Mouse (Mus musculus) kidney, postnatal 0 days (tissue): ENCODE data around the gene Cep295nl. TPM values are rescaled to one million over a fixed set of nuclear protein-coding genes. Genes with fewer than 3 reads are reported as not detected.

Experiments used
- ATAC-seq: fragments of 200-750 bp; cut with Nextera tagmentation; replicated peaks from 2 replicates; pipeline ENCODE4 v1.8.0; 2017; ENCODE audit warnings: low read depth, moderate number of reproducible peaks, moderate TSS enrichment, moderate library complexity; ENCODE audit not compliant: low FRiP score
- DNase-seq: peaks from one replicate; pipeline ENCODE4 v3.0.0-alpha.2; 2016; ENCODE audit warnings: low spot score
- H3K27ac ChIP-seq: fragments of 300-500 bp; sonication (generic); 2 replicates; pipeline ENCODE4 v1.5.1; 2014; ENCODE audit warnings: mild to moderate bottlenecking
- H3K27me3 ChIP-seq: fragments of 300-500 bp; sonication (generic); 2 replicates; pipeline ENCODE4 v1.6.1; 2014; ENCODE audit warnings: low read length, mixed read lengths; ENCODE audit not compliant: insufficient read depth
- H3K36me3 ChIP-seq: fragments of 300-500 bp; sonication (generic); 2 replicates; pipeline ENCODE4 v1.6.1; 2014; ENCODE audit warnings: low read length, mixed read lengths; ENCODE audit not compliant: insufficient read depth
- H3K4me1 ChIP-seq: fragments of 300-500 bp; sonication (generic); replicated peaks from 2 replicates; pipeline ENCODE4 v1.6.1; 2014; ENCODE audit warnings: antibody characterized with exemption, low read length, mixed read lengths; ENCODE audit not compliant: insufficient read depth
- H3K4me2 ChIP-seq: fragments of 300-500 bp; sonication (generic); 2 replicates; pipeline ENCODE4 v1.6.1; 2014; ENCODE audit warnings: mild to moderate bottlenecking, low read length, moderate library complexity, mixed read lengths
- H3K4me3 ChIP-seq: fragments of 300-500 bp; sonication (generic); replicated peaks from 2 replicates; pipeline ENCODE4 v1.5.1; 2014; ENCODE audit warnings: low read depth, low read length
- H3K9ac ChIP-seq: fragments of 300-500 bp; sonication (generic); 2 replicates; pipeline ENCODE4 v1.6.1; 2014; ENCODE audit warnings: low read depth, low read length
- H3K9me3 ChIP-seq: fragments of 300-500 bp; sonication (generic); replicated peaks from 2 replicates; pipeline ENCODE4 v1.6.1; 2016; ENCODE audit warnings: low read length, inconsistent platforms, mixed read lengths
- CTCF ChIP-seq: IDR thresholded peaks from 2 replicates; pipeline ENCODE4 v1.5.1; 2016; ENCODE audit warnings: antibody characterized with exemption, low read depth, mild to moderate bottlenecking, moderate library complexity
- WGBS: fragments of 180-500 bp; shearing (Covaris S2); extraction: QIAGEN DNeasy Blood & Tissue Kit; methylation state at CpG from one replicate; pipeline ENCODE4 v1.1.7; 2014; 5-methylcytosine and 5-hydroxymethylcytosine counted together
- polyA plus RNA-seq: library from polyadenylated mRNA; unstranded; fragments of >200 nt; fragmentation: Nextera tagmentation; extraction: Ambion mirVana; gene quantifications from 2 replicates; pipeline ENCODE4 v1.2.1, GENCODE M21; 2015

Gene Cep295nl
- polyA plus RNA-seq, 1 experiment from 2014 or later: 0.46 TPM

DNA sequence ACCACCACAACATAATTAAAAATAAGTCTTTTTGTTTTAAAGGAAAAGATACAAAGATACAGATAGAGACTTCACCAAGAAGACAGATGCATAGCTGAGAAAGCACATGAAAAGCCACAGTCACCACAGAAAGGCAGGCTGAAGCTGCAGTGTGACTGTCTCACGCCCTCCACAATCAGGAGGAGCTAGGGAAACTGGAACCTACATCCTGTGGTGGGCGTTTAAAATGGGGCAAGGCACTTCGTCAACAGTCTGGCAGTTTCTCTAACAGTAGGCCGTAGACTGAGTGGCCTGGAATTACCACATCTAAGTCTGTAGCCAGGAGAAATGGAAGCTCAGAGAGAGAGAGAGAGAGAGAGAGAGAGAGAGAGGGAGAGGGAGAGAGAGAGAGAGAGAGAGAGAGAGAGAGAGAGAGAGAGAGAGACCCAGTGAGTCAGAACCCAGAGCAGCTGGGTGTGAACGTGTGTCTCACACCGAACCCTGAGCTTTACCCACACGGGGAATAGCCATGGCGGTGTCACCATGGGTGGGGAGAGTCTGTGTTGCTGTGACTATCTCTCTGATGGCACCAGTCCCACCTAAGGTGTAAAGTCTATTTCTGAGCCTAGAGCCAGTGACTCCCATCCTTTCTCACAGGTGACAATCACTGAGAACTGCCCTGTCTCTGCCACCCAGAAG lies 4.7 kb downstream of the Cep295nl start:
- no peaks in the 10 kb centered on the region for H3K27me3 ChIP-seq
- H3K9ac ChIP-seq: no peak overlapping the region
- H3K36me3 ChIP-seq: peaks cover 5% of the 10 kb centered on the region; the same call in 1 of the 2 replicates
- H3K4me3 ChIP-seq: no peak overlapping the region
- 51% methylated on average over 8 of the region's 8 CpGs for WGBS
- no peak overlapping the region for H3K27ac ChIP-seq
- TF ChIP-seq CTCF: no peak
- no peak for ATAC-seq
- H3K9me3 ChIP-seq: no peaks in the 10 kb centered on the region
- H3K4me2 ChIP-seq: no peak overlapping the region
- H3K4me1 ChIP-seq: peaks cover 12% of the 10 kb centered on the region
- no peak for DNase-seq

DNA sequence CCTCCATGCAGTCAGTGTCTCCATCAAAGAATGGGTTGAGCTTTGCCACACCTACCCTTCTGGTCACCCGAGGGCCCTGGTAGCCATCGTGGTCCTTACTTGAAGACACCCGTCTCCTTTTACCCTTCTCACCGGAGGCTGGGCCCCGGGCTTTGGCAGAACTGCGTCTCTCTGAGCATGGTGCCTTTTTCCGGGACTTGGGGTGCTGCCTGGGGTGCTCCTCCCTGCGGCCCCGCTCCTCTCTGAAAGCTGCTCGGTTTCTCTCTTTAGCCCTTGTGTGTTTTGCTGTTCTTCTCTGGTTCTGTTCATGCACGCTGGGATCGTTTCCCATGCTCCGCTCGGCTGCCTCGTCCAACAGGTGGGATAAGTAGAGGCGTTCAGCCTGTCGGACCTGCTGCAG lies 8.9 kb downstream of the Cep295nl start:
- 63% methylated on average over 17 of the region's 17 CpGs for WGBS
- Histone ChIP-seq H3K4me3 (no peak overlapping the region), H3K9ac (no peak overlapping the region), H3K4me1 (0 out of 2 replicates have a peak, but pooled peaks cover 2% of the 10 kb centered on the region), H3K27ac (no peak overlapping the region), H3K4me2 (no peak overlapping the region), H3K36me3 (peaks cover 5% of the 10 kb centered on the region; the same call in 1 of the 2 replicates), H3K27me3 (no peaks in the 10 kb centered on the region), H3K9me3 (no peaks in the 10 kb centered on the region)
- no peak for ATAC-seq
- no peak for TF ChIP-seq CTCF
- DNase-seq: no peak

DNA sequence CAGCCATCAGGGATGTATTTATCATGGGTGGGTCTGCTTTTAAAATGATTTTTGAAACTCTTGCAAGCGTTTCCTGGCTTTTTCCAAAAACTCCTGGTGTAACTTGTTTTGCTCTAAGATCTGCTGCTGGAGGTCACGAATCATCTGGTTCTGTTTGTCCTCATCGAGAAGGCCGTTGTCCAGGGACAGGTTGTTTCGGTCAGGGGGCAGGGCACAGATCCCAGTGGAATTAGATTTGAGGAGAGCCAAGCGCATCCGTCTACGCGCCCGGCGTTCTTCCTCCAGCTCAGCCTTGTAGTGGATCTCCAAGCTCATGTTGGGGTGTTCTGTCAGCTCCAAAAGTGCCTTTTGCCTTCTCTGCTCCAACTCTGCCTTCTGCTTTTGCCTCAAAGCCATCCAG lies 9.9 kb downstream of the Cep295nl start:
- TF ChIP-seq CTCF: no peak
- DNase-seq: no peak
- no peak for ATAC-seq
- Histone ChIP-seq H3K36me3 (peaks cover 5% of the 10 kb centered on the region; the same call in 1 of the 2 replicates), H3K27ac (no peak overlapping the region), H3K4me3 (no peak overlapping the region), H3K9ac (no peak overlapping the region), H3K9me3 (no peaks in the 10 kb centered on the region), H3K4me2 (no peak overlapping the region), H3K27me3 (no peaks in the 10 kb centered on the region), H3K4me1 (peaks cover 1% of the 10 kb centered on the region; the same call in 1 of the 2 replicates)
- 81% methylated on average over 11 of the region's 11 CpGs for WGBS

DNA sequence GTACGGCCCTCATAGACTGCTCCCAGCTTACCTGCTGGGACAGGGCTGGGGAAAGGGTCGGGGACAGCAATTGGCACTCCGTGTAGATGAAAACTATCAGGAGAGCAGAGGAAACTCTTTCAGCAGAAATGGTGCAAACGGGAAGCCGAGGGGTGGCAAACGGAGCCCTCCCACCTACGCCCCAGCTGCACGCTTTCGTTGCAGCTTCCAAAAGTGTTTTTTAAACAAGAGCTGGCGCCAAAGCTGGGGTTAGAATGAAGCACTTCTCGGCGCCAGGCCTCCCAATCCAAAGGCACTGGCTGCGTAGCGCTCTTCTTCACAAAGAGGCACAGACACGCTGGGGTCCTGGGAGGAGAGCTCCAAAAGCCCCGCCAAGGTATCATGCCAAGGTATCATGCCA lies 11.5 kb downstream of the Cep295nl start:
- Histone ChIP-seq H3K9me3 (no peaks in the 10 kb centered on the region), H3K4me3 (no peak overlapping the region), H3K4me1 (peaks cover 6% of the 10 kb centered on the region; the same call in 1 of the 2 replicates), H3K27ac (no peak overlapping the region), H3K27me3 (no peaks in the 10 kb centered on the region), H3K36me3 (peaks cover 5% of the 10 kb centered on the region; the same call in 1 of the 2 replicates), H3K4me2 (no peak overlapping the region), H3K9ac (no peak overlapping the region)
- WGBS: 96% methylated on average over 16 of the region's 16 CpGs
- TF ChIP-seq CTCF: no peak
- ATAC-seq (no peak), DNase-seq (no peak)

DNA sequence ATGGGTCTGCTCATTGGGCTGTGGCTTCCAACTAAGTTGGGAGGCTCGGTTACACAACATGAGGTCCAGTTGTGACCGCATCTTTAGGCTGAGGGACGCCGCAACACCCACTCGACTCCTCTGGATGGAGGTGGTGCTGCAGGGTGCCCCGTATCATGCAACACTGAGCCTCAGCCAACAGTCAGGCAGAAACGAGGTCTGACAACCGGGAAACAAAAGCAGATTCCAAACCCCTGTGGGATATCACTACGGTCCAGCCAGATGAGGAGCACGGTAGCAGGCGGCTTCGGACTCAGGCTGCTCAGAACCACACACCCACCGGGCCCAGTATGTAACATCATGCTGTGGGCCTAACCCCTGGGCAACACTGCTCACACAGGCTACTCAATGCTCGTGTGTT lies 11.9 kb downstream of the Cep295nl start:
- peaks cover 5% of the 10 kb centered on the region; the same call in 1 of the 2 replicates for H3K36me3 ChIP-seq
- 92% methylated on average over 14 of the region's 14 CpGs for WGBS
- no peaks in the 10 kb centered on the region for H3K27me3 ChIP-seq
- no peak overlapping the region for H3K4me2 ChIP-seq
- H3K4me3 ChIP-seq: no peak overlapping the region
- no peaks in the 10 kb centered on the region for H3K9me3 ChIP-seq
- ATAC-seq (no peak), DNase-seq (no peak)
- no peak for TF ChIP-seq CTCF
- peaks cover 8% of the 10 kb centered on the region; the same call in 1 of the 2 replicates for H3K4me1 ChIP-seq
- H3K27ac ChIP-seq: no peak overlapping the region
- no peak overlapping the region for H3K9ac ChIP-seq

DNA sequence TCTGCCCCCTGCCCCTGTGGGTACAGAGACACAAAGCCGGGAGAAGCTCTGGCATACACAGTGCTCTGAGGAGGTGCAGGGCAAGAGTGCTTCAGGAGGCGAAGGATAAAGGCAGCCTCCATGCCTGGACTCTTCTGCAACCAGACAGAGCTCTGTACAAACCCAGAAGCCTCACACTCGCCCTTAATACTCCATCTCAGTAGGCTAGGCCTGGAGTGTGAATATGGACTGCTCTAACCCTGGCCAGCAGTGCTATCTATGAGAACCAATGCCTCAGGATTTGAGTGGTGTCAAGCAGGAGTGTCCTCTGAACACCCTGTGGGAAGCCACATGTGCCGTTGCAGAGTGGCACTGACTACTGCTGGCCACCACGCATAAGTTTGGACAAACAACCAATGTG lies 13.4 kb downstream of the Cep295nl start:
- 93% methylated on average over 5 of the region's 5 CpGs for whole genome bisulfite sequencing
- H3K9ac ChIP-seq: no peak overlapping the region
- H3K4me2 ChIP-seq: no peak overlapping the region
- ATAC-seq: no peak
- no peak for DNase-seq
- no peaks in the 10 kb centered on the region for H3K9me3 ChIP-seq
- H3K4me1 ChIP-seq: peaks cover 9% of the 10 kb centered on the region; the same call in 1 of the 2 replicates
- H3K27me3 ChIP-seq: no peaks in the 10 kb centered on the region
- H3K27ac ChIP-seq: no peak overlapping the region
- no peak for TF ChIP-seq CTCF
- no peak overlapping the region for H3K4me3 ChIP-seq
- peaks cover 5% of the 10 kb centered on the region; the same call in 1 of the 2 replicates for H3K36me3 ChIP-seq

DNA sequence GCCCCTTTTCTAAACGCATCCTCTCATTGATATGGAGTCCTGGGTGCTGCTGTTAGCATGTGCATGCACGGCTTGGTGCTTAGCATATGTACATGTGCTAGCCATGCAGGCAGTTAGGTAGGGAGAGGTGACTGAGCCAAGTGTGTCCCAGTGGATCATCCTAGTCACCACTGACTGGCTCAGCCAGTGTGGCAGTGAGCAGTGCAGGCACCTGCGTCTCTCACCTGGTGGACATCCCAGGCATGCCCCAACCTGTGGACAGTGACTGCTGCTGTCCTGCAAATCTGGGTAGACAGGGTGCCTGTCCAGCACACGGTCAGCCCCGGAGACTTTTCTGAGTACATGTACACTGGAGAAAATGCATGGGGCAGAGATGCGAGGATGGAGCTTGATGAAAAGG lies 13.8 kb downstream of the Cep295nl start:
- no peak for ATAC-seq
- Histone ChIP-seq H3K36me3 (peaks cover 5% of the 10 kb centered on the region; the same call in 1 of the 2 replicates), H3K9ac (no peak overlapping the region), H3K27me3 (no peaks in the 10 kb centered on the region), H3K27ac (no peak overlapping the region), H3K9me3 (no peaks in the 10 kb centered on the region), H3K4me3 (no peak overlapping the region), H3K4me2 (no peak overlapping the region), H3K4me1 (peaks cover 9% of the 10 kb centered on the region; the same call in 1 of the 2 replicates)
- no peak for TF ChIP-seq CTCF
- DNase-seq: no peak
- 96% methylated on average over 6 of the region's 6 CpGs for whole genome bisulfite sequencing
